Mouse (Mus musculus) thymus, adult 2 months (tissue): ENCODE measurements around the gene Susd1.

Experiments
- CTCF ChIP-seq: fragments of 200-500 bp; IDR thresholded peaks from 2 replicates; pipeline ENCODE4 v1.5.1; 2012; ENCODE audit warnings: mild to moderate bottlenecking, control low read depth, low read length, moderate library complexity, borderline replicate concordance; ENCODE audit not compliant: control insufficient read depth, poor library complexity, insufficient read depth; ENCODE audit errors: extremely low read depth
- POLR2A ChIP-seq: fragments of 200-500 bp; IDR thresholded peaks from 2 replicates; pipeline ENCODE4 v1.6.1; 2012; ENCODE audit warnings: mild to moderate bottlenecking, low read length, control low read depth, moderate library complexity; ENCODE audit not compliant: control insufficient read depth, poor library complexity, insufficient read depth; ENCODE audit errors: extremely low read depth

DNA sequence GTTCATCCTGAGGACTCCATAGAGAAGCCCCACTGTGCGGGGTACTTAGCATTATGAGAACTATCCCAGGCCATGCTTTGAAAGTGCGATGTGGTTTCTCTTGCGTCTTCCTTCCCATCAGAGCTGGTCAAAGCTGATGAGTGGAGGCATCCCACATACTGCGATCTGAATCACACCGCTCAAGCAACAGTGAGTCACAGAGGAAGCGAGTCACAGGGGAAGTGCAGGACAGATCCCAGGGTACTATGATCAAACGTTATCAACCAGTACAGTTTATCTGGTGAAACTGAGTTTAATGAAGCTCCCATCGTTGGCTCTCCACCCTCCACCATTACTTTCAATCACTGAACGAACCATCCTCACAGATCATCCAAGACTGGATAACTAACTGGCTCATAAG lies 72.2 kb downstream of the Susd1 start:
- TF ChIP-seq CTCF: no peak
- no peak for TF ChIP-seq POLR2A
